ENCODE assay signal across 22 mouse cellular contexts in genomic region chr4:88939397-88939796, GRCm38 (mm10). TPM values are rescaled to one million over a fixed set of nuclear protein-coding genes. Genes with fewer than 3 reads are reported as not detected.
DNase-seq lines count a peak whose midpoint lies in the region; ATAC-seq and TF ChIP-seq lines count a peak whose summit lies in the region.
"Had no signal": no experiment of that assay in that cellular context is flagged by ENCODE, and none has a peak within 500 bp of the region (broad histone marks: within the 10 kb centered on the region; RNA-seq: fewer than 3 reads in every experiment).

No protein-coding gene starts in this region.

- no peaks in the 10 kb centered on the region; the same call in 1 of the 2 replicates for H3K4me1 ChIP-seq in forebrain, postnatal 0 days (ENCODE audit: insufficient read depth)
- peaks cover 17% of the 10 kb centered on the region for H3K4me1 ChIP-seq in forebrain, embryonic 10.5 days
- H3K4me1 ChIP-seq in midbrain, embryonic 14.5 days (ENCODE audit: control insufficient read depth, insufficient read depth, low read length) = peaks cover 3% of the 10 kb centered on the region; the same call in 1 of the 2 replicates
- H3K4me1 ChIP-seq in midbrain, embryonic 11.5 days (ENCODE audit: control insufficient read depth, insufficient read depth, low read length) = no peaks in the 10 kb centered on the region

- ATAC-seq in forebrain, postnatal 0 days = no peak
- ATAC-seq in midbrain, embryonic 14.5 days (ENCODE audit: low FRiP score, low TSS enrichment) = no peak
- no peak for ATAC-seq in midbrain, embryonic 11.5 days (ENCODE audit: low FRiP score)

- H3K36me3 ChIP-seq in forebrain, postnatal 0 days (ENCODE audit: insufficient read depth) = no peaks in the 10 kb centered on the region
- H3K36me3 ChIP-seq in forebrain, embryonic 10.5 days (replicated peaks) = no peaks in the 10 kb centered on the region
- no peaks in the 10 kb centered on the region for H3K36me3 ChIP-seq in midbrain, embryonic 14.5 days (ENCODE audit: control insufficient read depth, insufficient read depth, low read length)
- H3K36me3 ChIP-seq in midbrain, embryonic 11.5 days (ENCODE audit: control insufficient read depth, insufficient read depth, low read length) = no peaks in the 10 kb centered on the region
- no peaks in the 10 kb centered on the region for H3K36me3 ChIP-seq in myocyte (ENCODE audit: control insufficient read depth, insufficient read depth)
- H3K36me3 ChIP-seq: embryonic facial prominence, embryonic 10.5 days; heart, embryonic 13.5 days had no signal

- TF ChIP-seq CTCF in forebrain, postnatal 0 days (IDR thresholded peaks at IDR 0.05; ENCODE audit: low read depth) = no peak

- peaks cover 18% of the 10 kb centered on the region for H3K27me3 ChIP-seq in forebrain, postnatal 0 days (ENCODE audit: insufficient read depth, low read length)
- H3K27me3 ChIP-seq in forebrain, embryonic 10.5 days (ENCODE audit: poor library complexity, severe bottlenecking) = peaks cover 54% of the 10 kb centered on the region
- H3K27me3 ChIP-seq in midbrain, embryonic 14.5 days (ENCODE audit: control insufficient read depth, insufficient read depth, low read length) = peaks cover 37% of the 10 kb centered on the region
- H3K27me3 ChIP-seq in midbrain, embryonic 11.5 days (ENCODE audit: control insufficient read depth, insufficient read depth, low read length) = peaks cover 25% of the 10 kb centered on the region
- no peaks in the 10 kb centered on the region for H3K27me3 ChIP-seq in myocyte (ENCODE audit: control insufficient read depth, insufficient read depth, insufficient read length)

- no peak overlapping the region for H3K27ac ChIP-seq in forebrain, postnatal 0 days (ENCODE audit: low read depth, low read length)
- H3K27ac ChIP-seq in forebrain, embryonic 10.5 days = no peak overlapping the region
- no peak overlapping the region for H3K27ac ChIP-seq in midbrain, embryonic 14.5 days (replicated peaks; ENCODE audit: low read depth, low read length)
- no peak overlapping the region for H3K27ac ChIP-seq in midbrain, embryonic 11.5 days (ENCODE audit: low read depth, low read length)
- H3K27ac ChIP-seq: embryonic facial prominence, embryonic 10.5 days; heart, embryonic 13.5 days had no signal

- no peak for DNase-seq in forebrain, postnatal 0 days
- DNase-seq in forebrain, embryonic 10.5 days (ENCODE audit: extremely low spot score, low spot score) = no peak
- no peak for DNase-seq in midbrain, embryonic 14.5 days
- DNase-seq in midbrain, embryonic 11.5 days (ENCODE audit: low spot score, missing footprints) = no peak
- DNase-seq in 3134 (ENCODE audit: extremely low read depth, insufficient read length, low spot score) = peak; percentile 60
- DNase-seq in natural killer cell, adult 2 months (ENCODE audit: low spot score in 2 of 2) = no peak
- DNase-seq: adrenal gland, adult 8-10 months; adrenal gland, postnatal 36 days; cerebellum, adult 2 months; cerebellum, postnatal 10 days; gastrocnemius, postnatal 36 days; heart, adult 11 months; heart, postnatal 36 days had no signal

- 64% methylated on average over 4 of the region's 4 CpGs for WGBS in forebrain, postnatal 0 days
- 78% methylated on average over 4 of the region's 4 CpGs for WGBS in forebrain, embryonic 10.5 days
- WGBS in midbrain, embryonic 14.5 days = 76% methylated on average over 4 of the region's 4 CpGs
- WGBS in midbrain, embryonic 11.5 days = 72% methylated on average over 4 of the region's 4 CpGs

- no peak for TF ChIP-seq POLR2A in myocyte (IDR thresholded peaks at IDR 0.05; ENCODE audit: insufficient read length, low read depth)

- peak overlapping the region; percentile 81; the same call in 1 of the 2 replicates for H3K9ac ChIP-seq in forebrain, postnatal 0 days
- H3K9ac ChIP-seq in midbrain, embryonic 14.5 days (replicated peaks; ENCODE audit: low read length) = no peak overlapping the region
- no peak overlapping the region for H3K9ac ChIP-seq in midbrain, embryonic 11.5 days (ENCODE audit: low read length)

- peak overlapping the region; percentile 73 for H3K4me3 ChIP-seq in forebrain, postnatal 0 days (ENCODE audit: low read depth, low read length)
- H3K4me3 ChIP-seq in forebrain, embryonic 10.5 days = no peak overlapping the region
- H3K4me3 ChIP-seq in midbrain, embryonic 14.5 days (replicated peaks; ENCODE audit: low read depth, low read length) = no peak overlapping the region; the same call in 1 of the 2 replicates
- H3K4me3 ChIP-seq in midbrain, embryonic 11.5 days (ENCODE audit: low read depth, low read length) = no peak overlapping the region
- H3K4me3 ChIP-seq in myocyte = peak overlapping the region; percentile 58

- H3ac ChIP-seq in myocyte (ENCODE audit: control insufficient read depth, insufficient read length) = no peak overlapping the region

- no peaks in the 10 kb centered on the region for H3K9me3 ChIP-seq in forebrain, postnatal 0 days (ENCODE audit: low read length)
- no peaks in the 10 kb centered on the region for H3K9me3 ChIP-seq in forebrain, embryonic 10.5 days
- no peaks in the 10 kb centered on the region for H3K9me3 ChIP-seq in midbrain, embryonic 14.5 days (ENCODE audit: control insufficient read depth, low read length)
- H3K9me3 ChIP-seq in midbrain, embryonic 11.5 days (ENCODE audit: control insufficient read depth, low read length) = no peaks in the 10 kb centered on the region
- H3K9me3 ChIP-seq: embryonic facial prominence, embryonic 10.5 days; heart, embryonic 13.5 days had no signal

- peaks cover 86% of the 10 kb centered on the region for H3K79me2 ChIP-seq in myocyte (ENCODE audit: control insufficient read depth, insufficient read depth)

- no peak overlapping the region for H3K4me2 ChIP-seq in forebrain, postnatal 0 days (ENCODE audit: low read depth)
- peak overlapping the region; percentile 85 for H3K4me2 ChIP-seq in midbrain, embryonic 14.5 days (ENCODE audit: low read length)
- H3K4me2 ChIP-seq in midbrain, embryonic 11.5 days = no peak overlapping the region
- H3K4me2 ChIP-seq in myocyte (ENCODE audit: low read depth) = peak overlapping the region; percentile 82

TF ChIP-seq in myocyte, 11 proteins besides CTCF, POLR2A, EP300 and RAD21:
- TF ChIP-seq MAX (IDR thresholded peaks at IDR 0.05; ENCODE audit: low read depth) (no peak), MYOD1 (IDR thresholded peaks at IDR 0.05; ENCODE audit: control insufficient read depth in 1 of 3, insufficient read length in 2 of 3, low read depth in 2 of 3) (no peak), TCF3 (IDR thresholded peaks at IDR 0.05; ENCODE audit: insufficient read length, low read depth) (no peak), CEBPB (IDR thresholded peaks at IDR 0.05; ENCODE audit: insufficient read depth, poor library complexity, severe bottlenecking) (no peak), MYOG (IDR thresholded peaks at IDR 0.05; ENCODE audit: control insufficient read depth in 1 of 3, insufficient read depth in 1 of 3, insufficient read length in 2 of 3, low read depth in 2 of 3) (no peak), REST (IDR thresholded peaks at IDR 0.05; ENCODE audit: insufficient read depth, insufficient read length) (no peak), USF1 (IDR thresholded peaks at IDR 0.05; ENCODE audit: low read depth) (no peak)

RNA-seq across cellular contexts. Expression of gene Ifne, which starts 59.4 kb away (rescaled TPM):
- not detected in 2 replicates for total RNA-seq in forebrain, postnatal 0 days (2014; rRNA removed)
- not detected in 2 replicates for polyA plus RNA-seq in forebrain, postnatal 0 days (2015; fragmentation: Nextera tagmentation; extraction: Ambion mirVana)
- not detected in 2 replicates for polyA plus RNA-seq in forebrain, embryonic 10.5 days (2016; fragmentation: Nextera tagmentation; extraction: Ambion mirVana)
- not detected in 2 replicates for polyA plus RNA-seq in midbrain, embryonic 14.5 days (2014; fragmentation: Nextera tagmentation; extraction: Ambion mirVana)
- polyA plus RNA-seq in midbrain, embryonic 11.5 days (2014; fragmentation: Nextera tagmentation; extraction: Ambion mirVana) = not detected in 2 replicates
- not detected for polyA plus RNA-seq in myocyte (2012; fragmentation: generic; extraction: Trizol)
- total RNA-seq: adrenal gland, adult 8-10 months; adrenal gland, postnatal 36 days; ES-E14; gastrocnemius, adult 8-10 months; gastrocnemius, postnatal 36 days; heart, postnatal 36 days had no signal
- polyA plus RNA-seq: cerebellum, adult 2 months; embryonic facial prominence, embryonic 10.5 days; embryonic facial prominence, embryonic 14.5 days; forebrain, embryonic 14.5 days; heart, embryonic 13.5 days; heart, postnatal 0 days; hindbrain, embryonic 16.5 days had no signal

Comparison
In these comparisons a context has a peak if more than half of its experiments do, and no peak if none do; other contexts are left out.
1. H3K4me2 ChIP-seq: peak in midbrain, embryonic 14.5 days (single experiment) and myocyte (single experiment); none in forebrain, postnatal 0 days (single experiment) and midbrain, embryonic 11.5 days (single experiment).
2. H3K4me3 ChIP-seq: peak in forebrain, postnatal 0 days (single experiment) and myocyte (single experiment); none in forebrain, embryonic 10.5 days (single experiment), midbrain, embryonic 14.5 days (single experiment) and midbrain, embryonic 11.5 days (single experiment).